Mouse (Mus musculus) liver, embryonic 14.5 days (tissue): ENCODE data around the gene Heatr6.

Source experiments
- CTCF ChIP-seq: IDR thresholded peaks from 2 replicates; pipeline ENCODE4 v1.5.1; 2016; ENCODE audit warnings: antibody characterized with exemption, low read depth, control low read depth
- EP300 ChIP-seq: IDR thresholded peaks from 2 replicates; pipeline ENCODE4 v1.6.1; 2016; ENCODE audit warnings: antibody characterized with exemption, low read depth

DNA sequence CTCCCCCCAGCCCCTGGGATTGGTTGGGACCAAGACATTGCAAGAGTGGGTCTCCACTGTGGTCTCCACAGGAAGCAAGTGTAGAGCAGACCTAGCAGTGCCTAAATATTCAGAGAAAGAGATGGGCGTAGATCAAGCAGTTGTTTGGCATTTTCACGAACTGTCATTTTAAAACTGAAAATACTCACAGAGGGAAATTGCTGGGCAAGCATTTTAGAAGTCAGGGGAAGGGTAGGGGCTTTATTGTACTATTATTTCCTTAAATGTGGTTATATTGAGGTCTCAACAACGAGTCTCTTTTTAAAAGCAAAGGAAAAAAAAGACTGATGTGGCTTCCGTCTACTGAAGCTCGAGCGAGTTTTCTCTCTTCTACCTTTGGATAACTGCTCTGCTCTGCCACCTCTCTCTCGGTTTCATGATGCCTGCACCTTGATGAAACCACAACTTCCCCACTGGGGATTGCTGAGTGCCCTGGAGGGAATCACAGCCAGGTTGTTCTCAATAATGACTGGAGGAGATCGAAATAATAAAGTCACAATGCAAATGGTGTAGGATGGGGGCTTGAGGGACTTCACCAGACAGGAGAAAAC is 75.2 kb downstream of the Heatr6 start:
- TF ChIP-seq CTCF (no peak), EP300 (no peak)
